Mouse (Mus musculus): ENCODE results near the gene Inha.
A peak's percentile ranks its signal among the peaks of the same experiment; 100 is the strongest.

Gene Inha

GRCm38 (mm10) chr1:75507006-75507405, at the start of gene Inha:
Gene Inha, plus strand, starts transcription at chr1:75507077.
- DNase-seq (ENCODE audit: low read depth): no peak

- DNase-seq (ENCODE audit: low read depth): no peak
These were observed 49.2 kb upstream of the Inha start for GRCm38 (mm10) chr1:75457710-75458024.

- DNase-seq (ENCODE audit: low read depth): no peak
These were observed 48.7 kb upstream of the Inha start for GRCm38 (mm10) chr1:75458025-75458788.

GRCm38 (mm10) chr1:75458789-75459684, 47.8 kb upstream of the Inha start:
- no peak for DNase-seq (ENCODE audit: low read depth)

- DNase-seq (ENCODE audit: low read depth): no peak
These were observed 46.6 kb upstream of the Inha start for GRCm38 (mm10) chr1:75460297-75460696.

GRCm38 (mm10) chr1:75462636-75463035, 44.2 kb upstream of the Inha start:
- DNase-seq (ENCODE audit: low read depth): no peak

- no peak for DNase-seq (ENCODE audit: low read depth)
These were observed 43.1 kb upstream of the Inha start for GRCm38 (mm10) chr1:75463652-75464204.

GRCm38 (mm10) chr1:75467215-75467927, 39.5 kb upstream of the Inha start:
- peak; percentile 59 for DNase-seq (ENCODE audit: low read depth)

- DNase-seq (ENCODE audit: low read depth): no peak
These were observed 37.5 kb upstream of the Inha start for GRCm38 (mm10) chr1:75469287-75469825.

GRCm38 (mm10) chr1:75476441-75476840, 30.4 kb upstream of the Inha start:
- DNase-seq (ENCODE audit: low read depth): no peak

- peak; percentile 22 for DNase-seq (ENCODE audit: low read depth)
These were observed 29.5 kb upstream of the Inha start for GRCm38 (mm10) chr1:75477264-75477965.

- no peak for DNase-seq (ENCODE audit: low read depth)
These were observed 28.9 kb upstream of the Inha start for GRCm38 (mm10) chr1:75477966-75478290.

- peak; percentile 34 for DNase-seq (ENCODE audit: low read depth)
These were observed 28.4 kb upstream of the Inha start for GRCm38 (mm10) chr1:75478497-75478896.

GRCm38 (mm10) chr1:75478916-75479634, 27.8 kb upstream of the Inha start, which contains the start of the genes Chpf and Tmem198:
Gene Chpf, minus strand, starts transcription at chr1:75479307.
Gene Tmem198, plus strand, starts transcription at chr1:75479532.
- no peak for DNase-seq (ENCODE audit: low read depth)

GRCm38 (mm10) chr1:75479635-75479989, 27.3 kb upstream of the Inha start:
- DNase-seq (ENCODE audit: low read depth): no peak

GRCm38 (mm10) chr1:75480036-75480435, 26.8 kb upstream of the Inha start:
- no peak for DNase-seq (ENCODE audit: low read depth)

- no peak for DNase-seq (ENCODE audit: low read depth)
These were observed 26.1 kb upstream of the Inha start for GRCm38 (mm10) chr1:75480735-75481134.

GRCm38 (mm10) chr1:75486561-75486960, 20.3 kb upstream of the Inha start:
- no peak for DNase-seq (ENCODE audit: low read depth)

- no peak for DNase-seq (ENCODE audit: low read depth)
These were observed 19.9 kb upstream of the Inha start for GRCm38 (mm10) chr1:75487040-75487404.

GRCm38 (mm10) chr1:75487405-75488161, 19.3 kb upstream of the Inha start:
- no peak for DNase-seq (ENCODE audit: low read depth)

Measured in 416B (cell line).